Mouse (Mus musculus): ENCODE data around the gene Lrrc4.

The Lrrc4 gene

GRCm38 (mm10) chr6:28831011-28831853 lies at the start of gene Lrrc4:
Gene Lrrc4 (minus strand): TSS chr6:28831747.
- DNase-seq (ENCODE audit: low read depth), result no peak

- no peak for DNase-seq (ENCODE audit: low read depth)
Measured at GRCm38 (mm10) chr6:28880909-28881308, 49.4 kb upstream of the Lrrc4 start.

- DNase-seq (ENCODE audit: low read depth), result no peak
Measured at GRCm38 (mm10) chr6:28879315-28879714, 47.8 kb upstream of the Lrrc4 start.

GRCm38 (mm10) chr6:28877945-28878666 lies 46.6 kb upstream of the Lrrc4 start:
- DNase-seq (ENCODE audit: low read depth), result no peak

GRCm38 (mm10) chr6:28876492-28876891 lies 44.9 kb upstream of the Lrrc4 start:
- no peak for DNase-seq (ENCODE audit: low read depth)

GRCm38 (mm10) chr6:28875333-28875732 lies 43.8 kb upstream of the Lrrc4 start:
- DNase-seq (ENCODE audit: low read depth), result no peak

DNA sequence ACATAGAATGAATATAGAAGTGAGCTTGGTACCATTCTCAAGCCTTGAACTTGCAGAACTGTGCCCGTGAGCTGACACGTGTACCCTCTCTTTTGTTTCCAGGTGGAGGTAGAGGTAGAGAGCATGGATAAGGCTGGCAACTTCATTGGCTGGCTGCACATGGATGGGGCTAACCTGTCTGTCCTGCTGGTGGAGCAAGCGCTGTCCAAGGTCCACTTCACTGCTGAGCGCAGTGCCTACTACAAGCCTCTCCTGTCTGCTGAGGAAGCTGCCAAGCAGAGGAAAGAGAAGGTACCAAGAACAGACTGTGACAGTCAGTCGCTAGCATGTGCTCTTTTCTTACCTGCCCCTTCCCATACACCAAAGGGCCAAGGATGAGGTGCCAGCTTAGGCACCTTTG lies 43.2 kb upstream of the Lrrc4 start:
- no peak for DNase-seq (ENCODE audit: low read depth)

DNA sequence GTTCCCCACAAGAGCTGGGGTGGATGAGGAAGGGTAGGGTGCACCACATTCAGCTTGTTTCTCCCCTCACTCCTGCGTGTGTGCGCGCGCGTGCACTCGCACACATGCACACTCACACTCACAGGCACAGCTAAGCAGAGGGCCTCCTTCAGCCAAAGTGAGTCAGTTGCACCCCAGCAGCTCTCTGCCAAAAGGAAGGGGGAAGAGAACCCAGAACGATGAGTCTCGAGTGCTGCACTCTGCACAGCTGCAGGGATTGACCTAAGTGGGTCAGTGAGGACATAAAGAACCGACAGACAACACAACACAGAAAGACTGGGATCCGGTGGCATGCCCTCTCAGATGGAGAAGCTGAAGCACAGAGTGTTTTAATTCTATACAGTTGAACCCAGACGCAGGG lies 42.5 kb upstream of the Lrrc4 start:
- DNase-seq (ENCODE audit: low read depth), result no peak

DNA sequence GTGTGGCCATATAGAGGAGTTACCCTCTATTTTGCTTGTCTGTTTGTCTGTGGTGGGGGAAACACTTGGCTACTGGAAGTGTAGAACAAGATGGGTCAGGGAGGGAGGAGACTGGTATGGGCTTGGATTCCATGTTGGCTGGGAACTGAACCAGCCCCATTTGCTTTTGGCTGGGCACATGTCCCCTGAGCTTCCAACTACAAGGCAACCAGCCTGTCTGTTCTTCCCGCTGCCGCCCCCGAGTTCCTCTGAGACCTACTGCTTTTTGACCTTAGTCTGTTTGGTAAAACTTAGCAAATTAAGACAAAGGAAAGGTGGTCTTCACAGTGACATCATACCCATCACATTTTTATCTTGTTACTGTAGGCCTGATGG lies 40.9 kb upstream of the Lrrc4 start:
- DNase-seq (ENCODE audit: low read depth), result no peak

DNA sequence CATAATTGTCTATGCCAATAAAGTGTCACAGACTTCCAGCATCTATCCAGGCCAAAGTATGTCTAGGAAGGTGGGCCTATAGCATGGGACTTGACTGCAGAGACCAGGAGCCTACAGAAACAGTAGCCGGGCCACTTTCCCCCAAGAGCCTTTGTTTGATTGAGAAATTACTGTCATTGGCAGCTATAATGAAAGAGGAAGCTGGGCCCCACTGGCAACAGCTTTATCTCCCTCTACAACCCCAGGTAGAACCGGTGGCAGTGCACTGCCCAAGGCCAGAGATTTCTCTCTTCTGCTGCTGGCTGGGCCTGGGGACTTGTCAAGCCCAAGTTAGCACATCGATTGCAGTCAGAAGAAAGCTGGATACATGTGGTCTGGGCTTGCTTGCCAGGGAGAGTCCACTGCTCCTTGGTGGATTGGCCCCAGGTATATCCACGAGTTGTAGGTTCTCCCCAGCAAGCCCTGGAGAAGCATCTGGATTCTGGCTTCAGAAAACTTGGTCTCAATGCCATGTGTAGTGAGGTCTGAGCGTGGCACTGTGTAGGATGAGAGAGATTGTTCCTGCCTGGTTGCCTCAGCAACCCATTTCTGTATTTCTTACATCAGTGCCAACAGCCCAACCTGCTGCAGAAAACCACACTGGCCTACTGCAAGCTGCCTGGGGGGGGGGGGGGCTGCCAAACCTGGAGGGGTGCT lies 40.3 kb upstream of the Lrrc4 start:
- DNase-seq (ENCODE audit: low read depth), result no peak

GRCm38 (mm10) chr6:28867516-28868251 lies 36.1 kb upstream of the Lrrc4 start:
- no peak for DNase-seq (ENCODE audit: low read depth)

DNA sequence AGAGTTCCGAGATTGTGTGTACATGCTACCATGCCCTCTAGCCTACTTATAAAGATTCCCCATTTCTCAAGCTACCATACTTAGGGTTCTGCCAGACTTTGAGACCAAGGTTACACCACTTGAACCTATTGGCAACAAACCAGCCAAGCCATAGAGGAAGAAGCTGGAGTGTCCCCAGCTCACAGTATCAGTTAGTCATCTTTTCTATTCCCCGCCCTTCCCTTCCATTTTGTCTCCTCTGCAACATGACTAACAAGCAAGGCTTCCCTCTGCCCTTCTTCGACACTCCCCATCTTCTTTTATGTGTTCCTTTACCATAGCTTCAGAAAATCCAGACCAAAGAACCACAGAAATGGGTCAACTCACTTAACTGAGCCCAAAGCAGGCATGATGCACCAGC lies 34.7 kb upstream of the Lrrc4 start:
- no peak for DNase-seq (ENCODE audit: low read depth)

DNA sequence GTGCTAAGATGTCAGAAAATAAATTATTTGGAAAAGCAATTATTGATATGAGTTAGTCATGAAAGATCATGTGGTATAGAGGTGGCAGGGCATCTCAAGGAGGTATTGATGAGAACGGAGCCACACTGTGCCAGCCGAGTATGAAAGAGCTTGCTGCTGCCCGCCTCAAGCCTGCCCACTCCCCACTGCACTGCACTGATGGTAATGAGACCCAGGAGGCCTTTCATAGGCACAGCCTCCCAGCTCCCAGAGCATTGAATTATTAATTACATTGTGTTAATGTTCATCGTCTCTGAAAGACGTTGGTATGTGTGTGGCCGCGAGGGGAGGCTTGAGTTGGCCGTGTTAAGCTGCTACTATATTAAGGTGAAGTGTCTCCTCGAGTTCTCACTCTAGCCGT lies 33.6 kb upstream of the Lrrc4 start:
- DNase-seq (ENCODE audit: low read depth), result no peak

GRCm38 (mm10) chr6:28864684-28865083 lies 33.1 kb upstream of the Lrrc4 start:
- DNase-seq (ENCODE audit: low read depth), result no peak

DNA sequence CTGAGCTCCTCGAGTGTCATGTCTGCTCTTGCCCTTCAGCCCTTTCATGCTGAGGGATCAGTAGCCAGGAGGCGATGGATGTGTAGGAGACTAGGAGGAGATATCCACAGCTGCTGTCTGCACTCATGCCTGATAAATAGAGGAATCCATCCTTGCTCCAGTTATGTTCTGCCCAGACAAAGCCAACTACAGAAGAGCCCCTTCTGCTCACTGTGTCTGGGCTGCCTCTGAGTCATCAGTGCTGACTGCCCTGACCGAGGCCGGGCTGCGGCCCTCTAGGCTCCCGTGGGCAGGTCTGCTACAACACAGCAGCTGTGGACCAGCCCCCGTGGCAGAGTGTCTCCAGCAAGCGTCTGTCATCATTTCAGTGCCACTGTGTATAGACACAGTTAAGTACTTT lies 30.8 kb upstream of the Lrrc4 start:
- DNase-seq (ENCODE audit: low read depth), result no peak

- no peak for DNase-seq (ENCODE audit: low read depth)
Measured at GRCm38 (mm10) chr6:28860922-28861321, 29.4 kb upstream of the Lrrc4 start.

DNA sequence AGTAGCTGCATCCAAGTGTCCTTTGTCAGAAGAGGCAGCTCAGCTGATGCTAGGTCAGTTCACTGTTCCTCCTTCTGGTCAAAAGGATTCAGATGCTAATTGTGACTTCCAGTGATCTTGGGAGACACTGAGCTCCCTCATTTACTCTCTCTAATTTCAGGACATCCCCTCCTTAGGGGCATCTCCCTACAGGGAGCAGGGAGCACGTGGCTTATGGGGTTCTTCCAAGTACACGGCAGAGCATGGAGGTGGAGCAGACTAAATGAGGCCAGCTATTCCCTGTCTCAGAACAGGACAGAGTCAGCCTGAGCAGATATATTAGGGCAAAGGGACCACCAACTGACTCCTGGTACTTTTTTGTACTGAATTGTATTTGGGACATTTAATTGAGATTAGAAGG lies 28.9 kb upstream of the Lrrc4 start:
- no peak for DNase-seq (ENCODE audit: low read depth)

DNA sequence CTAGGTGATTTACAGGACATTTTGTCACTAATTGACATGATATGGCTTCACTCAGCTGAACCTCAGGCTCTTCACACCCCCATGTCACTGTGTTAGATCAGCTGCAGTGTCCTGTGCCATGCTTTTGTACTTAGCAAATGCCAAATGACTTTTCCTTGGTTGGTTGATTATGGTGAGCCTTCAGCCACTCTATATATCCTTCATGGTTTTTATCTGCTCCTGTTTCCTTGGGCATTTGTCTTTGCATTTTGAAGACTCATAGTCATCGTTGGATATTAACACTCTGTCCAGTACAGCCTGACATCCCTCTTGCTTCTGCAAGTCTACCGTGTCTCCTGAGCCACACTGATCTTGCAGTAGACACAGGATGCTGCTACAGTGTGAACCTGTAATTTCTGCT lies 27.5 kb upstream of the Lrrc4 start:
- DNase-seq (ENCODE audit: low read depth), result no peak

GRCm38 (mm10) chr6:28857198-28858180 lies 25.9 kb upstream of the Lrrc4 start:
- peak; percentile 31 for DNase-seq (ENCODE audit: low read depth)

DNA sequence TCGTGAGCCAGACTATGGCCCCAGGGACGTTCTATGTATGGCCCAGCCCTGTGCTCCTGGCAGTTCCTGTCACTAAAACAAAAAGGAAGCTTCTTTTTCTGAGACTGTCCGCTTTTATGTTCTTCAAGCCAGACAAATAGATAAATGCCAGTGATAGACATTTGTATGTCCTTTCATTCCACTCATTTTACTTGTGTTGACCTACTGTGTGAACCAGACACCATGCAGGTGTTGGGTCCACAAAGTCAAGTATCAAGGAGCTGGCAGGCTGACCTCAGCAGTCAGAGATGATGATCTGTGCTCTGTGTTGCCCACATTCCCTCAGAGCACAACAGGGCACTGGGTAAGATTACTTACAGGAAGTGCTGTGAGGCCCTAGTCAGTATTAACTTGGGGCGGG lies 25.2 kb upstream of the Lrrc4 start:
- no peak for DNase-seq (ENCODE audit: low read depth)

GRCm38 (mm10) chr6:28855442-28855841 lies 23.9 kb upstream of the Lrrc4 start:
- DNase-seq (ENCODE audit: low read depth), result no peak
